Mouse (Mus musculus) urinary bladder, postnatal 0 days (tissue): ENCODE measurements around the gene Gm4922. TPM values are rescaled to one million over a fixed set of nuclear protein-coding genes. Genes with fewer than 3 reads are reported as not detected.

ENCODE experiments used
- polyA plus RNA-seq: library from polyadenylated mRNA; unstranded; fragments of >200 nt; fragmentation: Nextera tagmentation; extraction: Ambion mirVana; gene quantifications from 2 replicates; pipeline ENCODE4 v1.2.1, GENCODE M21; 2015

Gm4922 gene
- polyA plus RNA-seq: not detected in 2 replicates

GRCm38 (mm10) chr10:18786693-18787092 is at the start of gene Gm4922:
Gene Gm4922, minus strand, starts transcription at chr10:18786793.

GRCm38 (mm10) chr10:18743286-18744142 is 43.1 kb downstream of the Gm4922 start, which contains the start of gene Arfgef3:
Gene Arfgef3, minus strand, starts transcription at chr10:18743949.

Other genes starting within 250 kb of the Gm4922 start
- gene Hebp2, start 240.7 kb downstream of the Gm4922 start, polyA plus RNA-seq: 23.1 and 23.3 TPM in 2 replicates
- gene Arfgef3, start 42.8 kb downstream of the Gm4922 start, polyA plus RNA-seq: 0.17 and 0.30 TPM in 2 replicates
- 325 and 367 TPM in 2 replicates for gene Perp, start 58.2 kb upstream of the Gm4922 start, polyA plus RNA-seq
- gene Tnfaip3, start 228.9 kb upstream of the Gm4922 start, polyA plus RNA-seq: 1.1 and 1.5 TPM in 2 replicates